ENCODE assay signal across 7 mouse cellular contexts in the genomic region with DNA sequence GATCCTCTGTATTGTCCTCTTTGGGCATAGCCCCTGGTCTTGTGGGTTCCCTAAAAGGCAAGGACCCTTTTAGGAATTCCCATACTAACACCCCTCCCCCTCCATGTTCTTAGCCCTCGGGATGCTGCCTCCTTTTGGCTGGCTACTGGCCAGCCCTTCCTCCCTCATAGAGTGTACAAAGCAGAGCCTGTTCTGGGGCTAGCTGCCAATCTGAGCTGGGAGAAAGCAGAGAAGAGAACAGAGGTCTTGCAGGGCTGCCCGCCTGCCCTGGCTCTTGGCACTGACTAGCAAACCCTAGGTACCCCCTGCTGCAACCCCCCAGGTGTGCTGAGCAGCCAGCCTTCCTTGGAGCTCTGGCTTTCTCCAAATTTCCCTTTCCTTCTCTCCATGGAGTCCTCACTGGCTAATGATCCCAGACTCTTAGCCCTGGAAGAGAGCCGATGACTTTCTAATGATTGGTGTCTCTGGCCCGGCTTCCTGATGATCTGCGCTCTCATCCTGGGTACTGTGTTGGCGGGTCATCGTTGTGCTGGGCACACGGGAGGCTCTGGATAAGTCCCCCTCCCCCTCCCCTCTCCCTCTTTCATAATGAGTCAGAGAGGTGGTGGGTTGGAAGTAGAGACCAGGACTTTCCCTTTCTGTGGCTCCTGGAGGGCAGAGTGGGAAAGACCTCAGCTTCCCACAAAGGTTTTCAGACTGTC. TPM values are rescaled to one million over a fixed set of nuclear protein-coding genes. Genes with fewer than 3 reads are reported as not detected.
A peak's percentile ranks its signal among the peaks of the same experiment; 100 is the strongest.
DNase-seq lines count a peak whose midpoint lies in the region; ATAC-seq lines count a peak whose summit lies in the region.

No protein-coding gene starts in this region.

- DNase-seq in neural tube, embryonic 10.5 days (ENCODE audit: extremely low spot score, low spot score) = no peak
- peak; percentile 89 for DNase-seq in forebrain, embryonic 14.5 days (ENCODE audit: low spot score)
- DNase-seq in T-cell, adult 2 months (ENCODE audit: low spot score) = no peak
- no peak for DNase-seq in urinary bladder, adult 18-20 months (ENCODE audit: low spot score in 2 of 2)

- H3K27me3 ChIP-seq in neural tube, embryonic 13.5 days = no peaks in the 10 kb centered on the region
- no peaks in the 10 kb centered on the region for H3K27me3 ChIP-seq in forebrain, embryonic 14.5 days (replicated peaks; ENCODE audit: control insufficient read depth, insufficient read depth, low read length)
- no peaks in the 10 kb centered on the region for H3K27me3 ChIP-seq in intestine, embryonic 16.5 days (replicated peaks; ENCODE audit: control insufficient read depth, insufficient read depth, low read length)
- no peaks in the 10 kb centered on the region for H3K27me3 ChIP-seq in limb, embryonic 15.5 days

- H3K9me3 ChIP-seq in neural tube, embryonic 13.5 days = no peaks in the 10 kb centered on the region
- no peaks in the 10 kb centered on the region for H3K9me3 ChIP-seq in forebrain, embryonic 14.5 days (replicated peaks; ENCODE audit: control insufficient read depth, low read length)
- no peaks in the 10 kb centered on the region for H3K9me3 ChIP-seq in intestine, embryonic 16.5 days (ENCODE audit: control insufficient read depth, low read length)
- H3K9me3 ChIP-seq in limb, embryonic 15.5 days = no peaks in the 10 kb centered on the region

- no peaks in the 10 kb centered on the region for H3K36me3 ChIP-seq in neural tube, embryonic 13.5 days
- no peaks in the 10 kb centered on the region for H3K36me3 ChIP-seq in forebrain, embryonic 14.5 days (ENCODE audit: control insufficient read depth, insufficient read depth, low read length)
- H3K36me3 ChIP-seq in intestine, embryonic 16.5 days (ENCODE audit: control insufficient read depth, insufficient read depth, low read length) = no peaks in the 10 kb centered on the region
- H3K36me3 ChIP-seq in limb, embryonic 15.5 days = no peaks in the 10 kb centered on the region

- H3K27ac ChIP-seq in neural tube, embryonic 13.5 days (replicated peaks) = peak overlapping the region; percentile 64
- H3K27ac ChIP-seq in forebrain, embryonic 14.5 days (ENCODE audit: low read depth, low read length) = no peak overlapping the region; the same call in 1 of the 2 replicates
- peak overlapping the region; percentile 15; the same call in 1 of the 2 replicates for H3K27ac ChIP-seq in intestine, embryonic 16.5 days (ENCODE audit: low read length)
- peak overlapping the region; percentile 52 for H3K27ac ChIP-seq in limb, embryonic 15.5 days

- no peak overlapping the region for H3K4me2 ChIP-seq in neural tube, embryonic 13.5 days
- H3K4me2 ChIP-seq in forebrain, embryonic 14.5 days (ENCODE audit: low read length) = no peak overlapping the region
- no peak overlapping the region for H3K4me2 ChIP-seq in intestine, embryonic 16.5 days (ENCODE audit: low read depth, low read length)
- no peak overlapping the region; the same call in 1 of the 2 replicates for H3K4me2 ChIP-seq in limb, embryonic 15.5 days

- peak; percentile 69 for ATAC-seq in neural tube, embryonic 13.5 days (ENCODE audit: low read depth)
- peak; percentile 81 for ATAC-seq in forebrain, embryonic 14.5 days
- no peak for ATAC-seq in intestine, embryonic 16.5 days
- 0 out of 2 replicates have a peak, but pooled peaks have one; percentile 32 for ATAC-seq in limb, embryonic 15.5 days (ENCODE audit: insufficient number of reproducible peaks, low FRiP score, low TSS enrichment, low read depth)

- 44% methylated on average over 8 of the region's 8 CpGs for WGBS in neural tube, embryonic 13.5 days
- WGBS in forebrain, embryonic 14.5 days = 35% methylated on average over 8 of the region's 8 CpGs
- 46% methylated on average over 8 of the region's 8 CpGs for WGBS in intestine, embryonic 16.5 days
- 42% methylated on average over 8 of the region's 8 CpGs for WGBS in limb, embryonic 15.5 days

- no peak overlapping the region for H3K4me3 ChIP-seq in neural tube, embryonic 13.5 days
- no peak overlapping the region for H3K4me3 ChIP-seq in forebrain, embryonic 14.5 days (ENCODE audit: low read depth, low read length)
- no peak overlapping the region for H3K4me3 ChIP-seq in intestine, embryonic 16.5 days (ENCODE audit: low read length)
- no peak overlapping the region for H3K4me3 ChIP-seq in limb, embryonic 15.5 days

- H3K4me1 ChIP-seq in neural tube, embryonic 13.5 days (replicated peaks) = peaks cover 52% of the 10 kb centered on the region
- peaks cover 24% of the 10 kb centered on the region for H3K4me1 ChIP-seq in forebrain, embryonic 14.5 days (ENCODE audit: control insufficient read depth, insufficient read depth, low read length)
- H3K4me1 ChIP-seq in intestine, embryonic 16.5 days (ENCODE audit: control insufficient read depth, insufficient read depth, low read length) = peaks cover 65% of the 10 kb centered on the region
- H3K4me1 ChIP-seq in limb, embryonic 15.5 days = peaks cover 31% of the 10 kb centered on the region

- no peak overlapping the region for H3K9ac ChIP-seq in neural tube, embryonic 13.5 days
- peak overlapping the region; percentile 21; the same call in 1 of the 2 replicates for H3K9ac ChIP-seq in forebrain, embryonic 14.5 days (ENCODE audit: low read length)
- peak overlapping the region; percentile 38; the same call in 1 of the 2 replicates for H3K9ac ChIP-seq in intestine, embryonic 16.5 days (ENCODE audit: low read depth, low read length)
- no peak overlapping the region for H3K9ac ChIP-seq in limb, embryonic 15.5 days

RNA-seq across cellular contexts. Expression of a gene that starts 8.0 kb away (rescaled TPM):
- 0.22 and 0.28 TPM in 2 replicates for polyA plus RNA-seq in neural tube, embryonic 13.5 days (2015; fragmentation: Nextera tagmentation; extraction: Ambion mirVana)
- polyA plus RNA-seq in forebrain, embryonic 14.5 days (2014; fragmentation: Nextera tagmentation; extraction: Ambion mirVana) = not detected in 2 replicates
- polyA plus RNA-seq in intestine, embryonic 16.5 days (2015; fragmentation: Nextera tagmentation; extraction: Ambion mirVana) = 24.9 and 29.2 TPM in 2 replicates
- 6.0 and 6.6 TPM in 2 replicates for polyA plus RNA-seq in limb, embryonic 15.5 days (2015; fragmentation: Nextera tagmentation; extraction: Ambion mirVana)

RNA-seq across cellular contexts. Expression of a gene that starts 31.4 kb away (rescaled TPM):
- 32.7 and 35.5 TPM in 2 replicates for polyA plus RNA-seq in neural tube, embryonic 13.5 days (2015; fragmentation: Nextera tagmentation; extraction: Ambion mirVana)
- 10.0 and 15.0 TPM in 2 replicates for polyA plus RNA-seq in forebrain, embryonic 14.5 days (2014; fragmentation: Nextera tagmentation; extraction: Ambion mirVana)
- polyA plus RNA-seq in intestine, embryonic 16.5 days (2015; fragmentation: Nextera tagmentation; extraction: Ambion mirVana) = 18.0 and 18.2 TPM in 2 replicates
- 24.1 and 25.7 TPM in 2 replicates for polyA plus RNA-seq in limb, embryonic 15.5 days (2015; fragmentation: Nextera tagmentation; extraction: Ambion mirVana)

Comparison
In these comparisons a context has a peak if more than half of its experiments do, and no peak if none do; other contexts are left out.
1. H3K9ac ChIP-seq: peak in forebrain, embryonic 14.5 days (single experiment) and intestine, embryonic 16.5 days (single experiment); none in neural tube, embryonic 13.5 days (single experiment) and limb, embryonic 15.5 days (single experiment).